Mouse (Mus musculus) limb, embryonic 13.5 days (tissue): ENCODE results near the gene Sptlc2. TPM values are rescaled to one million over a fixed set of nuclear protein-coding genes. Genes with fewer than 3 reads are reported as not detected.

Experiments
- ATAC-seq: fragments of 200-750 bp; cut with Nextera tagmentation; 2 replicates; pipeline ENCODE4 v1.8.0; 2017; ENCODE audit warnings: low read depth, moderate number of reproducible peaks, moderate TSS enrichment; ENCODE audit not compliant: low FRiP score
- H3K27ac ChIP-seq: fragments of 300-500 bp; sonication (generic); 2 replicates; pipeline ENCODE4 v1.5.1; 2015; ENCODE audit warnings: inconsistent platforms, mild to moderate bottlenecking, moderate library complexity
- H3K27me3 ChIP-seq: fragments of 300-500 bp; sonication (generic); 2 replicates; pipeline ENCODE4 v1.6.1; 2015; ENCODE audit warnings: mild to moderate bottlenecking, inconsistent platforms
- H3K36me3 ChIP-seq: fragments of 300-500 bp; sonication (generic); 2 replicates; pipeline ENCODE4 v1.6.1; 2015; ENCODE audit warnings: inconsistent platforms, mild to moderate bottlenecking, moderate library complexity
- H3K4me1 ChIP-seq: fragments of 300-500 bp; sonication (generic); 2 replicates; pipeline ENCODE4 v1.6.1; 2015; ENCODE audit warnings: inconsistent platforms
- H3K4me2 ChIP-seq: fragments of 300-500 bp; sonication (generic); replicated peaks from 2 replicates; pipeline ENCODE4 v1.6.1; 2015; ENCODE audit warnings: inconsistent platforms, mild to moderate bottlenecking, moderate library complexity
- H3K4me3 ChIP-seq: fragments of 300-500 bp; sonication (generic); 2 replicates; pipeline ENCODE4 v1.5.1; 2015; ENCODE audit warnings: moderate library complexity, mild to moderate bottlenecking, inconsistent platforms
- H3K9ac ChIP-seq: fragments of 300-500 bp; sonication (generic); 2 replicates; pipeline ENCODE4 v1.6.1; 2015; ENCODE audit warnings: mild to moderate bottlenecking, inconsistent platforms
- H3K9me3 ChIP-seq: fragments of 300-500 bp; sonication (generic); 2 replicates; pipeline ENCODE4 v1.6.1; 2016; ENCODE audit warnings: inconsistent platforms
- WGBS: fragments of 180-500 bp; shearing (Covaris S2); methylation state at CpG from one replicate; pipeline ENCODE4 v1.1.7; 2015; 5-methylcytosine and 5-hydroxymethylcytosine counted together
- polyA plus RNA-seq: library from polyadenylated mRNA; unstranded; fragments of >200 nt; fragmentation: Nextera tagmentation; extraction: Ambion mirVana; gene quantifications from 2 replicates; pipeline ENCODE4 v1.2.1, GENCODE M21; 2015

The Sptlc2 gene
- 78.2 and 78.7 TPM in 2 replicates for polyA plus RNA-seq

DNA sequence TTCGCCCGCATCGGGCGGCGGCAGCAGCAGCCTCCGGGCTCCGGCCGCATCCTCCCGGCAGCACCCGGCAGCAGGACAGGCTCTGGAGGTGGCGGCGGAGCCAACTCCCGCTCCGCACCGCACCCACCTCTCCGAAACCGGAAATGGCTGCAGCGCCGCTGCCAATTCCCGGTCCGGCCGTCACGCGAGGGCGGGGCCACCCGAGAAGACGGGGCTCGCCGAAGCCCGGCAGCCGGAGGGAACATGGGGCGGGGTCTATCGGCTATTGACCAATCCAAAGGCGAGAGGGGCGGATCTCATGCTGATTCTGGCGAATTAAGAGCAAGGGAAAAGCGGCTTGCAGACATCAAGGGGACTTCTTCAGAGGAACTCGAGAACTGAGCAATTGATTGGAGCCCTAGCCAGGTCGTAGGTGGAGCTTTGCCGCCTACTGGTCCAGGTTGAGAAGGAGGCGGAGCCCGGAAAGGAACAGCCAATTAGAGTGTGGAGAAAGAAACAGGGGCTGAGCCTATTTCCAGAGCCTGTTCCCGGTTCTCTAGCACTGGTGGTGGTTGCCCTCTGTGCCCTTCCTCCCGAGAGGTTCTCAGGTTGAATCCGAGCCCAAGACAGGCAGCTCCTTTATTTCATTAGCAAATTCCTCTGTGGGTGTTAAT is at the start of gene Sptlc2:
TSS of gene Sptlc2 (minus strand) at position 234 of the 653 bp plus-strand sequence.
- no peaks in the 10 kb centered on the region for H3K36me3 ChIP-seq
- WGBS, result under 1% methylated on average over 45 of the region's 45 CpGs
- peak; percentile 99 for ATAC-seq

DNA sequence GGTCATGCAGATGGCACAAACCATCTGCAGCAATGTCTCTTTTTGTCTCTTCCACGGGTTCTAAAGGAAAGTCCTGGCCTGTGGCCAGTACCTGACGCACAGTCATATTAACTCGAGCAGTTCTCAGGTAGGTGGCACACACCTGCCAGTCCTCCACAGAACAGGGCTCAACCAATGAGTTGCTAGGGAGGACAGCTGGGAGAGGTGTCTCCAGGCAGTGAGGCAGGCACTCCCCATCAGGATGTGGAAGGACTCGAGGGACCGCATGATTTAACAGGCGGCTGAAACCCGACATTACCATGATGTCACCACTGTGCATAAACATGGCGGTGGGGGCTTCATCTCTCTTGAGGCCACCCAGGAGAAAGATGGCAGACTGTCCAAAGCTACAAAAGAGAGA is 40.7 kb upstream of the Sptlc2 start:
- H3K4me1 ChIP-seq, result no peaks in the 10 kb centered on the region
- no peak for ATAC-seq
- H3K9ac ChIP-seq, result no peak overlapping the region
- H3K27ac ChIP-seq, result no peak overlapping the region
- no peaks in the 10 kb centered on the region for H3K9me3 ChIP-seq
- no peak overlapping the region for H3K4me2 ChIP-seq
- H3K36me3 ChIP-seq, result peaks cover 91% of the 10 kb centered on the region
- H3K4me3 ChIP-seq, result no peak overlapping the region
- H3K27me3 ChIP-seq, result no peaks in the 10 kb centered on the region
- 85% methylated on average over 8 of the region's 8 CpGs for WGBS

More for the DNA sequence above, at the start of gene Sptlc2:
- peak within 1 kb of the TSS; percentile 73; the same call in 1 of the 2 replicates for H3K27ac ChIP-seq
- H3K9ac ChIP-seq, result peak within 1 kb of the TSS; percentile 92
- no peaks in the 10 kb centered on the region for H3K27me3 ChIP-seq
- peaks cover 14% of the 10 kb centered on the region for H3K4me1 ChIP-seq
- peak within 1 kb of the TSS; percentile 99 for H3K4me3 ChIP-seq
- H3K9me3 ChIP-seq, result no peaks in the 10 kb centered on the region
- peak within 1 kb of the TSS; percentile 96 for H3K4me2 ChIP-seq

DNA sequence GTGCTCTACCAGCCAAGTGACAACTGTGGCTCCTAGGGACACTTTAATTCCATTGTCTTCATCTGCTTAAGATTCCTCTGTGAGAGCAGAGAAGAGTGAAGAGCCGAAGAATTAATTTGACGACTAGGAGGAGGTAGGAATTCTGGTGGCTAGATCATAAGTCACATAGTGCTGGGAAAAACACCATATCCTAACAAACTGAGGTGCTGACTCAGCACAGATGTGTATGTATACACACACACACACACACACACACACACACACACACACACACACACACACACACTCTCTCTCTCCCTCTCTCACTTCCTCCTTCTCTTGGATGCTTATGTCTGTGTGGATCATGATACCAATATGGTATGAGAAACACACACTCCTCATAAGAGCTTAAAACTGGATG is 40.1 kb upstream of the Sptlc2 start:
- 91% methylated on average over 2 of the region's 2 CpGs for WGBS
- H3K9ac ChIP-seq, result no peak overlapping the region
- H3K36me3 ChIP-seq, result peaks cover 91% of the 10 kb centered on the region
- no peaks in the 10 kb centered on the region for H3K27me3 ChIP-seq
- ATAC-seq, result no peak
- H3K9me3 ChIP-seq, result no peaks in the 10 kb centered on the region
- H3K4me3 ChIP-seq, result no peak overlapping the region
- no peak overlapping the region for H3K4me2 ChIP-seq
- no peaks in the 10 kb centered on the region for H3K4me1 ChIP-seq
- H3K27ac ChIP-seq, result no peak overlapping the region

DNA sequence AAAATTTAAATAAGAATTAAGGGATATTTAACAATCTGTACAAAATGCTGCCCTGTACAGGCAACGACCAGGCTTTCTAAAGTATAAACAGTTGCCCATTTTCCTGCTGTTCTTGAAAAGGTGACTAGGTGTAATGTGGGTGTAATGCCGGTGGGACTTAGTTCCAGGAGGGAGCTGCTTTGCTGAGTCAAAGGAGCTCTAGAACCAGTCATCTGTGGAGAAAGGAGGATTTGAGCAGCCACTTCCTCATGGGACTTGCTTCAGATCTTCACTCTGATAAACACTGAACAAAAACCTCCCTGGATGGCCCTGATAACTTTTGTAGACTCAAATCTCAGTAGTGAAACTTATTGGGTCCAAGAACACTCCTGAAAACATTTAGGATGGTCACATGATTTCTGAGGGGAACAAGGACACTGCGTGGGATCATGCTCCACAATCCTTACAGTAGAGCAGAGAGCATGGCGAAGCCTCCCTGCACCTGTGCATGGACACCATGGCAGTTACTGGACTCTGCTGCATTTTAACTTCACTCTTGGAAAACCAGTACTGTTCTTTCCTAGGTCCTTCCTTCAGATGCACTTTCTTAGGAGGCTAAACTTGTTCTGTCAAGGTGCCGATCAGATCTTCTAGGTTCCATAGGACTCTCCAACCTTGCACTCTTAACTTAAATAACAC is 38.3 kb upstream of the Sptlc2 start:
- Histone ChIP-seq H3K4me1 (no peaks in the 10 kb centered on the region), H3K27me3 (no peaks in the 10 kb centered on the region), H3K27ac (no peak overlapping the region), H3K9me3 (no peaks in the 10 kb centered on the region), H3K36me3 (peaks cover 79% of the 10 kb centered on the region), H3K4me2 (no peak overlapping the region), H3K4me3 (no peak overlapping the region), H3K9ac (no peak overlapping the region)
- no peak for ATAC-seq
- 93% methylated on average over 5 of the region's 5 CpGs for WGBS

DNA sequence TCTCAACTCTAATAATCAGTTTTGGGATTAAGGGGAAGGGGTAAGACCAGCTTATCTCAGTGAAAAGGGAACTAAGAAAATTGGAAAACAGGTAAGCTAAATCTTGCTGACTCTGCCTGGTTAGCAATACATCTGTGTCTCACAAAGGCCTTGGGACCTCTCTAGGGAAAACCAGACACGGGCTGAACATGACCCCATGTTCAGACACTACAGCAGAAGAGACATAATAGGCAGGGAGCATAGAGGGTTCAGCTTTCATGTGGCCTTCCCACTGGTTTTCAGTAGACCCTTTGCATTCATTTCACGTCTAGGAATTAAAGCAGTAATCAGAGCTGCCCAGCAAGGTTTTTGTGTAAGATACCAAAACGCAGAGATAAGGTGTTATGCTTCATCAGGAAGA is 36.4 kb upstream of the Sptlc2 start:
- Histone ChIP-seq H3K27ac (no peak overlapping the region), H3K9ac (no peak overlapping the region), H3K4me1 (no peaks in the 10 kb centered on the region), H3K4me3 (no peak overlapping the region), H3K4me2 (no peak overlapping the region), H3K9me3 (no peaks in the 10 kb centered on the region), H3K36me3 (peaks cover 60% of the 10 kb centered on the region), H3K27me3 (no peaks in the 10 kb centered on the region)
- WGBS, result 40% methylated on average over 3 of the region's 3 CpGs
- no peak for ATAC-seq

DNA sequence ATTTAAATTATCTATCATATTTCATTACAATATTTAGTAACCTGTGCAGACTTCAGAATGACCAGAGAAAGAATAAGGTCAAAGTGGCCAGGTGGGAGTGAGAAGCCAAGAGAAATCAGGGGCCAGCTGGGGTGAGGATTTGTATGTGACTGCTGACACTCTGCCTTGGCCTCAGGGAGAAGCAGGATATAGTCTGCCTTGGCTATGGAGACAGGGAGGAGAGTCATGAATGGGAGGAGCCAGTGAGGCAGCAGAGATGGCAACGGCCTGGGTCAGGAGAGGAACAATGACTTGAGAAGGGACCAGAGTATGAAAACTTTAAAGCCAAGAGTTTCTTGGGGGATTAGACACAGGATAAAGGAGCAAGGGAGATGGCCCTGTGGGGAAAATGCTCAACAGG is 35.5 kb upstream of the Sptlc2 start:
- Histone ChIP-seq H3K4me3 (no peak overlapping the region), H3K27ac (no peak overlapping the region), H3K9me3 (no peaks in the 10 kb centered on the region), H3K9ac (no peak overlapping the region), H3K4me1 (no peaks in the 10 kb centered on the region), H3K27me3 (no peaks in the 10 kb centered on the region), H3K36me3 (peaks cover 52% of the 10 kb centered on the region), H3K4me2 (no peak overlapping the region)
- no peak for ATAC-seq
- WGBS, result 56% methylated on average over 1 of the region's 1 CpGs

DNA sequence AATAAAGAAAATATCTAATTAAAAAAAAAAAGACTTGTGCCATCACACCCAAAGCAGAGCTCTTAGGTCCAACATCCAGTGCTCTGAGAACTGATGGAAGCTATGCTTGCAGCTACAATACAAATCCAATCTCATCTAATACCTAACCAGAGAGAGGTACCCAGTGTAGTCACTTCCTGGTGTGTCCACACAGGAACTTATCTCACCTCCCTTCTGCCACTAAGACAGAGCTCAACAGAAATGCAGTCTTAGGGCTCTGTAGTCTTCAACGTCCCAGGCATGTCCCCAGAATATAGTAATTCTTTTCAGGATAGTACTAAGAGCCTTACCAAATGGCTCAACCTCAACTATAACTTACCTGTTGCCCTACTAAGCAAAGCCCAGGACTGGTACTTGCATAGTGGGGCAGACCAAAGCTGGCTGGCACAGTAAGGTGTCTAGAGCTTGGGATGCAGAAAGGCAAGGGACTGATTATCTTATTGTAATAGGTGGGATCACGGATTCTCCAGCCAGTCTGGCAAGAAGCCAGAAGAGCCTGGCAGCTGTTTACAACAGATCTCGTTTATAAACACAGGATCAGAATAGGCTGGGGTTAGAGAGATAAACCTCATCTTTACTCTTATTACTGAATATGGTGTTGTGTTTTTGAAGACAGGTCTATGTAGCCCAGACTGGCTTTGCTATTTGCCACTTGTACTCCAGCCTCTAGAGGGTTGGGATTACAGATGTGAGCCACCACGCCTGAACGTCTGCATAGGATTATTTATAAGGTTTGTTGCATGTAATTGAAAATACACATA is 33.8 kb upstream of the Sptlc2 start:
- H3K27me3 ChIP-seq, result no peaks in the 10 kb centered on the region
- no peaks in the 10 kb centered on the region for H3K9me3 ChIP-seq
- no peak overlapping the region for H3K4me2 ChIP-seq
- ATAC-seq, result no peak
- H3K27ac ChIP-seq, result no peak overlapping the region
- no peaks in the 10 kb centered on the region for H3K4me1 ChIP-seq
- WGBS, result 69% methylated on average over 5 of the region's 5 CpGs
- no peak overlapping the region for H3K4me3 ChIP-seq
- peaks cover 35% of the 10 kb centered on the region for H3K36me3 ChIP-seq
- H3K9ac ChIP-seq, result no peak overlapping the region

DNA sequence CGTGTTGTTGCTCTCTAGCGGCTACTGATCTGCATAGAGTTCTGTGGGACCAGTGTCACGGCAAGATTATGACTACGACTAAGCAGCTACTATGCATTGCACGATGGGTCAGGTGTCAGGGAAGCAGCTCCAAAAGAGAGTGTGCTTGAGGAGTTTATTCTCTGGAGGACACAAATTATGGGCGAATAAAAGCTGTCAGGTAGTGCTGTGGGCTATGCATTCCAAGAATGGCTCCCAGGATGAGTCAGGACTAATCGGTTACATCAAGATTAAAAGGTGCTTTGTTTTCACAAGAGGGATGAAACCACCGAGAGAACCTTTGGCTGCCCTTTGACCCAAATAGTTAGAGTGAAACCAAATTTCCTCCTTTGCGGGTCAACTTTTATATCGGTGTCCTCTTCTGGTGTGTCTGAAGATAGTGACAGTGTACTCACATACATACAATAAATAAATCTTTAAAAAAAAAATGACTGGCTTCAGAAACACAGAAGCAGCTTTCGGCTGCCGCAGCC is 31.9 kb upstream of the Sptlc2 start:
- Histone ChIP-seq H3K4me3 (no peak overlapping the region), H3K4me2 (no peak overlapping the region), H3K27ac (no peak overlapping the region), H3K27me3 (no peaks in the 10 kb centered on the region), H3K4me1 (no peaks in the 10 kb centered on the region), H3K9ac (no peak overlapping the region), H3K9me3 (no peaks in the 10 kb centered on the region), H3K36me3 (peaks cover 18% of the 10 kb centered on the region)
- ATAC-seq, result no peak
- 78% methylated on average over 12 of the region's 12 CpGs for WGBS

DNA sequence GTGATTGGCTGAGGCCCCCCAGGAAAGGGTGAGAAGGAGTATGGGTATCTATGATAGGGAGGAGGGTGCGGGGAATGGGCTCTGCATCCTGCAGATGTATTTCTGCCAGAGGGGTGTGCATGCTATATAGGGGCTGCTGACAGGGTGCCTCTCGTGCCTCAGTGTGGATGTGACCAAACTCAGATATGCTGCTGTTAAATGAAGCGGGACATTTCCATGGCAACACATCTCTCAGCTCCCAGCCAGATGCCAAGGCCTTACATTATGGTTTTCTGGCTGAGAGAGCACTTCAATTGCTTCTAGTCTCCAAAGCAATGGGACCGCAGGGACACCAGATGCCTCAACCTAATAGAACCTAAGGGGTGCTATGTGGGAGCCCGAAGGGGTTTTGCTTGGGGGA is 30.8 kb upstream of the Sptlc2 start:
- Histone ChIP-seq H3K4me3 (no peak overlapping the region), H3K4me2 (no peak overlapping the region), H3K9me3 (no peaks in the 10 kb centered on the region), H3K36me3 (peaks cover 12% of the 10 kb centered on the region), H3K4me1 (no peaks in the 10 kb centered on the region), H3K9ac (no peak overlapping the region), H3K27me3 (no peaks in the 10 kb centered on the region), H3K27ac (no peak overlapping the region)
- no peak for ATAC-seq
- WGBS, result 78% methylated on average over 5 of the region's 5 CpGs

DNA sequence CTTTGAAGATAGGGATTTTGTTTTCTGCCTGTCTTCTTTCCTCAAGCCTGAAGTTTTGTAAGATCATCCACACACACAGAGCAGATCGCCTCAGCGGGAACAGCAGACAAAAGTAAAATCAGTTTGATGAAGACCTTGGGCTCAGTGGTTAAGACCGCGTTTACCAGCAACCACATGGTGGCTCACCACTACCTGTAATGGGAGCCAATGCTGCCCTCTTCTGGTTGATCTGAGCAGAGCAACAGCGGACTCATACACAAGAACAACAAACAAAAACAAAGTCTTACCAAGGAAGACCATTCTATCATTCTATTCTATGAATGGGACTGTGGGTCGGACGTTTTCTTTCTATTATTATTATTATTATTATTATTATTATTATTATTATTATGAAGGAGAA is 28.5 kb upstream of the Sptlc2 start:
- H3K9ac ChIP-seq, result no peak overlapping the region
- H3K4me1 ChIP-seq, result no peaks in the 10 kb centered on the region
- 31% methylated on average over 7 of the region's 7 CpGs for WGBS
- H3K36me3 ChIP-seq, result no peaks in the 10 kb centered on the region
- H3K4me3 ChIP-seq, result no peak overlapping the region
- no peak overlapping the region for H3K4me2 ChIP-seq
- no peak for ATAC-seq
- H3K27ac ChIP-seq, result no peak overlapping the region
- no peaks in the 10 kb centered on the region for H3K9me3 ChIP-seq
- no peaks in the 10 kb centered on the region for H3K27me3 ChIP-seq

DNA sequence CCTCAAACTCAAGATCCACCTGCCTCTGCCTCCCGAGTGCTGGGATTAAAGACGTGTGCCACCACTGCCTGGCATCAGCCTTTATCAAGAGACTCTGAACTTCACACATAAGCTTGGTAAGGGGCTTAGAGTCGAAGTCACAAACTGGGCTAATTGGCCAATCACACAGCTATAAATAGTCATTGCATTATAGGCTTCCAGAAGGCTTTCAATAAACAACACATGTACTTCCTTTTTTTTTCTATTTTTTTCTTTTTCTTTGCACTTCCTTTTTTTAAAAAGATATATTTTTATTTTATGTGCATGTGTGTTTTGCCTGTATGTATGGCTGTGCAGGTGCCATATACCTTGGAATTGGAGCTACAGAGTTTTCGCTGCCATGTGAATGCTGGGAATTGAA is 27.2 kb upstream of the Sptlc2 start:
- H3K9me3 ChIP-seq, result no peaks in the 10 kb centered on the region
- no peak overlapping the region for H3K4me2 ChIP-seq
- no peak overlapping the region for H3K4me3 ChIP-seq
- H3K27ac ChIP-seq, result no peak overlapping the region
- H3K4me1 ChIP-seq, result 0 out of 2 replicates have a peak, but pooled peaks cover 5% of the 10 kb centered on the region
- no peaks in the 10 kb centered on the region for H3K36me3 ChIP-seq
- H3K27me3 ChIP-seq, result no peaks in the 10 kb centered on the region
- ATAC-seq, result no peak
- no peak overlapping the region for H3K9ac ChIP-seq
- WGBS, result 68% methylated on average over 4 of the region's 4 CpGs

DNA sequence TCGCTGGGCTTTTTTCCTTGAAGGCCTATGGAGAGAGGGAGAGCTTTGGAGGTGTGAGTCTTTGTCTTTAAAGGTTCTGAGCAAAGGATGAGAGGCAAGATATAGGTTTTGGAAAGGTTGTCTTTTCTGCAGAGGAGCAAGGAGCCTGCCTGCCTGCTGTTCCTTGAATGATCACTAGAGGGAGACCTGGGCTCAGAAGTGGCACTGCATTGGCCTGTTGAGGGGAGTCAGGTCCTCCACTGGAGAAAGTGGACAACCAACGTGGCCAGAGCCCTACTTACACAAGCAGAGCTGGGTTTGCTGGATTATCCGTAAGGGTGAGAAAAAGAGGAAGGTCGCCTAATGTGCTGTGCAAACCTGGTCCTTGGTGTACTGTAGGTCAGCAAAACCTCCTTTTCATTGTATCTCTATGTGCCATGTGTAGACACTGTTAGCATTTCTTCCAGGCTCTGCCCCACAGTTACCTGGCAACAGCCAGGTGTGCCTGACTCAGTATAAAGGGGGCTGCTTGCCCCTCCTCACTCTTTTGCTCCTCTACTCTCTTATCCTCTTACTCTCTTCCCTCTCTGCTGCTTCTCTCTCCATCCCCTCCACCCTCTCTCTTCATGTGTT is 25.1 kb upstream of the Sptlc2 start:
- H3K4me3 ChIP-seq, result no peak overlapping the region
- H3K27me3 ChIP-seq, result no peaks in the 10 kb centered on the region
- no peaks in the 10 kb centered on the region for H3K9me3 ChIP-seq
- 18% methylated on average over 4 of the region's 4 CpGs for WGBS
- H3K4me2 ChIP-seq, result no peak overlapping the region
- ATAC-seq, result no peak
- H3K36me3 ChIP-seq, result no peaks in the 10 kb centered on the region
- H3K9ac ChIP-seq, result no peak overlapping the region
- H3K4me1 ChIP-seq, result 0 out of 2 replicates have a peak, but pooled peaks cover 5% of the 10 kb centered on the region
- H3K27ac ChIP-seq, result no peak overlapping the region
